Mouse (Mus musculus) spleen, adult 2 months (tissue): ENCODE measurements around the gene A230072I06Rik.

Experiments used
- CTCF ChIP-seq: fragments of 200-500 bp; IDR thresholded peaks from 2 replicates; pipeline ENCODE4 v1.5.1; 2011; ENCODE audit warnings: mild to moderate bottlenecking, inconsistent platforms; ENCODE audit not compliant: insufficient read depth, insufficient read length, insufficient replicate concordance; ENCODE audit errors: extremely low read depth
- POLR2A ChIP-seq: fragments of 200-500 bp; IDR thresholded peaks from 2 replicates; pipeline ENCODE4 v1.6.1; 2011; ENCODE audit warnings: low read depth, low read length, inconsistent platforms

DNA sequence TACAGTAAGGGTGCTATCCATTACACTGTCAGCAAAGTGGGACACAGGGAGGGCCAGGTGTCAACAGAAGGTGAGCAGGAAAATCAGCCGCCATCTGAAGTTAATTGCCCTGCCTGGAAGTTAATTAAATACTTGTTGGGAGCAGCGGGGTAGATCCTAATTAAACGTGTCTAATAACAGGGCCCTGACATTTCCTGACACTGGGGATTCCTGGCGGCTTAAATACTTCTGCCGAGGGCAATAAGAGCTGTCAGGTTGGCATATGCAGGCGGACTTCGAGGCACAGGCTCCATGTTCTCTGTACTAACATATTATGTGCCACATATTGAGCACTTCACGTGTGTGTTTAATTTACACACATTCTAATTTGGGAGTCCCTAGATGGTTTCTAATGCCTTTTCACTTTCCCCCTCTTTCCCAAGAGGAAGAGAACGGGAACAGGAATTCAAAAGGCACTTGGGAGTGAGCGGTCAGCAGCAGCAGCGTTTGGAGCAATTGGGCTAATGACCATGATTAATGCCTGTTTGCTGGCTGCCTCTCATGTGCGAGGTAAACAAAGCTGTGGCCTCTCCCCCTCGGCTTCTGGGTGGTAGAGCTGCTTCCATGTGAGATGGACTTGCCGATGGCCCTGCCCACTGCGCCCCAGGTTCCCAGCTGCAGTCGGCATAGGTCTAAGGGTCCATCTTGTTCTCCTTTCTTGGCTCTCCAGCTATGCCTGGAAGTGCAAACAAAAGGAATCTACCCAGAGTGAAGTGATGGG lies 34.5 kb downstream of the A230072I06Rik start:
- no peak for TF ChIP-seq POLR2A
- no peak for TF ChIP-seq CTCF
